Mouse (Mus musculus): ENCODE data around the gene Spata1. TPM values are rescaled to one million over a fixed set of nuclear protein-coding genes. Genes with fewer than 3 reads are reported as not detected.

Spata1 gene
- polyA plus RNA-seq, 1 experiment from 2014 or later: 5.6 TPM

DNA sequence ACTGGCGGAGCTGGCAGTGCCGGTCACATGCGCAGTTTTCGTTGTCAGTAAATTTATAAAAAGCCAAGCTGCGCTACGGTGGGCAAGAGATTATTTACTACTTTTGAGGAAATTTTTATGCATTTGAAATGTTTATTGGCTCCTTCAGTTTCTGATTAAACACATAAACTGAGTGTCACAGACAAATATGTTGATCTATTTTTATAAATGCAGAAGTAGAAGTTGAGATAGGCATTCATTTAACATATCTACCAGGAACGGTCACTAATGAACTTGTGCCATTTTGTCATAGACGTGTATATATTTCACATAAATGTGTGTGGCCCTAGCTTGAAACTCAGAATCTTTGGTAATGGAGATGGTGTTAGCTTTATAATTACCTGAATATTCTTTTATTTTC is 81.7 kb downstream of the Spata1 start:
- Histone ChIP-seq H3K9ac (replicated peaks) (no peak overlapping the region), H3K36me3 (peaks cover 30% of the 10 kb centered on the region), H3K27ac (replicated peaks) (no peak overlapping the region), H3K27me3 (replicated peaks) (no peaks in the 10 kb centered on the region), H3K9me3 (replicated peaks) (no peaks in the 10 kb centered on the region), H3K4me2 (no peak overlapping the region), H3K4me3 (replicated peaks) (no peak overlapping the region), H3K4me1 (no peaks in the 10 kb centered on the region)
- no peak for ATAC-seq (ENCODE audit: low FRiP score)
- WGBS: 97% methylated on average over 8 of the region's 8 CpGs

DNA sequence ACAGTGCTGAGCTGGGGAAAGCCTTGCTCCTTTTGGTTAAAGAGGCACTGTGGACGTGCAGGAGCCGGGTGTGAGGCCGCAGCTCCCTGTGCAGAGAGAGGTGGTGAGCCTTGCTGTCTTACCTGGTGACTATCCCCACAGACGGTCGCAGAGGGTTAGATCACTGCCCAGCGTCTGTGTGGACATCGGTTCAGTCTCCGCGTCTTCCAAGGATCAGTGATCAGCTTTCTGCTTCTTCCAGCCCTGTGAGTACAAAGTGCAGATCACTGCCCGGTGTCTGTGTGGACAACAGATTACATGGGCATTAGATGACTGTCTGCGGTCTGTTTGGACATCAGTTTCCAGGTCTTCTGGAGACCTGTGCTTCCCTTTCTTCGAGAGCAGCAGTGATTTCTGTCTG is 85.0 kb downstream of the Spata1 start:
- Histone ChIP-seq H3K4me1 (peaks cover 8% of the 10 kb centered on the region; the same call in 1 of the 2 replicates), H3K27ac (replicated peaks) (no peak overlapping the region), H3K36me3 (peaks cover 12% of the 10 kb centered on the region), H3K4me3 (replicated peaks) (no peak overlapping the region), H3K9me3 (replicated peaks) (no peaks in the 10 kb centered on the region), H3K4me2 (no peak overlapping the region), H3K9ac (replicated peaks) (no peak overlapping the region), H3K27me3 (replicated peaks) (no peaks in the 10 kb centered on the region)
- WGBS: 92% methylated on average over 12 of the region's 12 CpGs
- no peak for ATAC-seq (ENCODE audit: low FRiP score)

DNA sequence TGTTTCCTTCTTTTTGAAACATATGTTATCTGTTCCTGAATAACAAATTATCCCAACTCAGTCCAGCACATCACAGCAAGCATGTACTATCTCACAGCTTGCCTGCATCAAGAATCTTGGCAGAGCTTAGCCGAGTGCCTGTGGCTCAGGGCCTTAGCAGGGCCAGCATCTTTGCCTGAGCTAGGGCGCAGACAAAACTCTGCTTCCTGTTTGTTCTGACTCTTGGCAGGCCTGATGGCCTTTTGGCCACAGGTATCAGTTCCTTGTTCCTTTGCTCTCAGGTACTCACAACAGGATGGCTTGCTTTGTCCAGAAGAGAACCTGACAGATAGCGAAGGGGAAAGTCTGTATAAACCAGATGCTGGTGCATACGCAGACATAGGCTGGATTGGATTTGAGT is 85.6 kb downstream of the Spata1 start:
- H3K27ac ChIP-seq (replicated peaks): no peak overlapping the region
- ATAC-seq (ENCODE audit: low FRiP score): no peak
- 88% methylated on average over 4 of the region's 4 CpGs for WGBS
- no peaks in the 10 kb centered on the region for H3K27me3 ChIP-seq (replicated peaks)
- H3K4me3 ChIP-seq (replicated peaks): no peak overlapping the region
- no peak overlapping the region for H3K4me2 ChIP-seq
- H3K9me3 ChIP-seq (replicated peaks): no peaks in the 10 kb centered on the region
- peaks cover 8% of the 10 kb centered on the region; the same call in 1 of the 2 replicates for H3K4me1 ChIP-seq
- H3K36me3 ChIP-seq: peaks cover 6% of the 10 kb centered on the region
- H3K9ac ChIP-seq (replicated peaks): no peak overlapping the region

DNA sequence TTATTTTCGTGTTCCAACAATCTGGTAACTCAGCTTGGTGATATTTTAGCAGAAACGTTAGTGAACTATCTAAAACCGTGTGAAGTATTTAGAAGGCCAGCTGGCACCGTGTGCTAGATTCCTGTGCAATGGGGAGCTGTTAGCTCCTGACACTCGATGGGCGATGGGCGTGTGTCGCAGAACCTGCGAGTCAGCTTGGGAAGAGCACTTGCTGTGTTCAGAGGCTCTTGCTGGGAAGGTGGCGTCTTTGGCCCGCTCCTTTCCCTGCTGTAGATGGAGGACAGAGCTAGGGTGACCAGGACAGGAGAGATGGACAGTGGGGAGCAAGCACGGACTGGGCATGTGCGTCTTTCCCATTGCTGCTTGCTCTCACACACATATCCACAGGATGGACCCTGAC is 86.5 kb downstream of the Spata1 start:
- H3K27ac ChIP-seq (replicated peaks): no peak overlapping the region
- no peaks in the 10 kb centered on the region for H3K27me3 ChIP-seq (replicated peaks)
- ATAC-seq (ENCODE audit: low FRiP score): no peak
- H3K36me3 ChIP-seq: no peaks in the 10 kb centered on the region
- H3K9me3 ChIP-seq (replicated peaks): no peaks in the 10 kb centered on the region
- no peak overlapping the region for H3K9ac ChIP-seq (replicated peaks)
- H3K4me3 ChIP-seq (replicated peaks): no peak overlapping the region
- WGBS: 93% methylated on average over 13 of the region's 13 CpGs
- no peak overlapping the region for H3K4me2 ChIP-seq
- H3K4me1 ChIP-seq: peaks cover 8% of the 10 kb centered on the region; the same call in 1 of the 2 replicates

DNA sequence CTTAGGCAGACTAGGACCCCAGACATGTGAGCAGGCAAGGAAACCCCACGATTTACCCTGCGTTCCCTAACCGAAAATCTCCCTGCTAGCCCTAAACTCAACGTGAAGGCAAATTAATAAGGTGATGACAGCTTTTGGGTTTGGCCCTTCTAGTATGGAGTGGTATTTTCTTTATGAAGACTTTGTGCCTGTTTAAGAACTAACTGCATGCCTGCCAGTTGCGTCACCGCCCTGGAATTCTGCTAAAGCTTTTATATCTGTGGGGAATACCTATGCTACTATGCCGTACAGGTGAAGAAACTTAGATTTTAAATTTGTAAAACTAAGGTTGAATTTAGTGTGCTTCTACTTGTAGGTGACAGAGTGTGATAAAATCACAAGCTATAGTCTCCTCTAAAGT is 87.1 kb downstream of the Spata1 start:
- Histone ChIP-seq H3K9ac (replicated peaks) (no peak overlapping the region), H3K36me3 (no peaks in the 10 kb centered on the region), H3K4me3 (replicated peaks) (no peak overlapping the region), H3K9me3 (replicated peaks) (no peaks in the 10 kb centered on the region), H3K4me2 (no peak overlapping the region), H3K4me1 (peaks cover 8% of the 10 kb centered on the region; the same call in 1 of the 2 replicates), H3K27me3 (replicated peaks) (no peaks in the 10 kb centered on the region), H3K27ac (replicated peaks) (no peak overlapping the region)
- 95% methylated on average over 7 of the region's 7 CpGs for WGBS
- ATAC-seq (ENCODE audit: low FRiP score): no peak

DNA sequence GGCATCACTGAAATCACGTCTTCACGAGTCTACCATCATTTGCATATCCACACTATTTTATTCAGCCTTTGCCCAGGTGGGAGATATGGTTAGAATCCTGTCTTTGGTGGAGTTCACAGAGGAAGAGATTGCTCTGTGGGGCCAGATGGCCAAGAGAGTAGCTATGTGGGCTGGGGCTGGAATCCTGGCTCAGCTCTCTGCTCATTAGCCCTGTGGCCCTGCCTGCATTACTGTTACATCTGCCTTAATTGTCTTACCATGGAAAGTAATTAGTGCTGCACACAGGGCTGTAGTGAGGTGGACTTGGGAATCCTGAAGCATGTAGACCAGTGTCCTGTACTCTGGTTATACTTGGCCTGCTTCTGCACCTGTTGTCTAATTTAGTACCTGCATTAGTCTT is 87.5 kb downstream of the Spata1 start:
- no peak overlapping the region for H3K27ac ChIP-seq (replicated peaks)
- H3K27me3 ChIP-seq (replicated peaks): no peaks in the 10 kb centered on the region
- H3K9ac ChIP-seq (replicated peaks): no peak overlapping the region
- WGBS: 78% methylated on average over 2 of the region's 2 CpGs
- no peaks in the 10 kb centered on the region for H3K9me3 ChIP-seq (replicated peaks)
- peaks cover 13% of the 10 kb centered on the region for H3K4me1 ChIP-seq
- no peak overlapping the region for H3K4me2 ChIP-seq
- H3K4me3 ChIP-seq (replicated peaks): no peak overlapping the region
- no peaks in the 10 kb centered on the region for H3K36me3 ChIP-seq
- ATAC-seq (ENCODE audit: low FRiP score): peak; percentile 17; the same call in 1 of the 2 replicates

DNA sequence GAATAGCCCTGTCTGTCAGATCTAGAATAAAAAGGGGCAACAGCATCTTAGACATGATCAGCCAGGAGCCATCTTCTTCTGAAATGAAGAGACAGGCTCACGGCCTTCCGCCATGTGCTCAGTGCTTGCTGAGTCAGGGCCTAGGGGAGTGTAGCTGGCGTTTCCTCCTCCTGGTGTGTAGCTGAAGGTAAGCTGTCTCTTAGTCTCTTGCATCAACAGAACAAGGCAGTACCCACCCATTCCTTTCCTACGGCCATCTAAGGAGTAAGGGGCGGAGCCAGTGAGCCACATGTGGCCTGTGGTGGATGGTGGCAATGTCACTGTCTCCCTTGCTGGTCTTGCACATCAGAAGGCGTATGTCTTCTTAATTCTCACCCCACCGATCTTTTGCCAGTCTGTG is 89.4 kb downstream of the Spata1 start:
- H3K4me1 ChIP-seq: peaks cover 31% of the 10 kb centered on the region
- WGBS: 83% methylated on average over 7 of the region's 7 CpGs

More for the DNA sequence above, 89.4 kb downstream of the Spata1 start:
- Histone ChIP-seq H3K27ac (replicated peaks) (no peak overlapping the region), H3K36me3 (no peaks in the 10 kb centered on the region), H3K9ac (replicated peaks) (no peak overlapping the region), H3K27me3 (replicated peaks) (no peaks in the 10 kb centered on the region), H3K4me3 (replicated peaks) (no peak overlapping the region), H3K9me3 (replicated peaks) (no peaks in the 10 kb centered on the region), H3K4me2 (no peak overlapping the region)
- ATAC-seq (ENCODE audit: low FRiP score): no peak

Other genes with a start within 250 kb of the Spata1 start
- gene Ssx2ip, start 95.1 kb downstream of the Spata1 start, polyA plus RNA-seq (2015; fragmentation: Nextera tagmentation; extraction: Ambion mirVana): 16.7 and 19.3 TPM in 2 replicates
- 5.3 and 5.7 TPM in 2 replicates for gene Ctbs, start 50.0 kb downstream of the Spata1 start, polyA plus RNA-seq (2015; fragmentation: Nextera tagmentation; extraction: Ambion mirVana)
- gene Gng5, start 54 bp upstream of the Spata1 start, polyA plus RNA-seq (2015; fragmentation: Nextera tagmentation; extraction: Ambion mirVana): 363 and 428 TPM in 2 replicates
- gene Rpf1, start 21.7 kb upstream of the Spata1 start, polyA plus RNA-seq (2015; fragmentation: Nextera tagmentation; extraction: Ambion mirVana): 35.2 and 40.6 TPM in 2 replicates
- gene Uox, start 70.7 kb upstream of the Spata1 start, polyA plus RNA-seq (2015; fragmentation: Nextera tagmentation; extraction: Ambion mirVana): 0.15 TPM in 1 of 2 replicates, not detected in the other
- gene Dnase2b, start 115.8 kb upstream of the Spata1 start, polyA plus RNA-seq (2015; fragmentation: Nextera tagmentation; extraction: Ambion mirVana): not detected in 2 replicates
- gene 4930503B20Rik, start 151.6 kb upstream of the Spata1 start, polyA plus RNA-seq (2015; fragmentation: Nextera tagmentation; extraction: Ambion mirVana): not detected in 2 replicates
- gene Samd13, start 185.8 kb upstream of the Spata1 start, polyA plus RNA-seq (2015; fragmentation: Nextera tagmentation; extraction: Ambion mirVana): 0.46 and 0.63 TPM in 2 replicates